ENCODE assay signal across 8 mouse cellular contexts in genomic region chr4:58205750-58206114, GRCm38 (mm10). TPM values are rescaled to one million over a fixed set of nuclear protein-coding genes. Genes with fewer than 3 reads are reported as not detected.
DNase-seq lines count a peak whose midpoint lies in the region; ATAC-seq and TF ChIP-seq lines count a peak whose summit lies in the region.

No protein-coding gene starts in this region.

- H3K9ac ChIP-seq in limb, embryonic 15.5 days = peak overlapping the region; percentile 56
- peak overlapping the region; percentile 82 for H3K9ac ChIP-seq in stomach, embryonic 16.5 days (ENCODE audit: low read length)

- DNase-seq in cerebellum, adult 2 months = no peak
- no peak for DNase-seq in cerebellum, adult 11-12 months
- DNase-seq in retina, embryonic 14.5 days (ENCODE audit: low spot score) = peak; percentile 41
- DNase-seq in retina, postnatal 1 day = no peak
- no peak for DNase-seq in gastrocnemius, postnatal 4 days (ENCODE audit: low spot score in 2 of 2)
- no peak for DNase-seq in thymus, postnatal 14 days

- ATAC-seq in limb, embryonic 15.5 days (ENCODE audit: insufficient number of reproducible peaks, low FRiP score, low TSS enrichment, low read depth) = 0 out of 2 replicates have a peak, but pooled peaks have one; percentile 17
- ATAC-seq in stomach, embryonic 16.5 days (ENCODE audit: insufficient read depth, low FRiP score) = peak; percentile 35; the same call in 1 of the 2 replicates

- no peaks in the 10 kb centered on the region for H3K36me3 ChIP-seq in limb, embryonic 15.5 days
- no peaks in the 10 kb centered on the region for H3K36me3 ChIP-seq in stomach, embryonic 16.5 days (ENCODE audit: control insufficient read depth, insufficient read depth, low read length)

- no peaks in the 10 kb centered on the region for H3K9me3 ChIP-seq in limb, embryonic 15.5 days
- H3K9me3 ChIP-seq in stomach, embryonic 16.5 days (replicated peaks; ENCODE audit: control insufficient read depth, low read length) = no peaks in the 10 kb centered on the region

- peak overlapping the region; percentile 95 for H3K4me2 ChIP-seq in limb, embryonic 15.5 days
- H3K4me2 ChIP-seq in stomach, embryonic 16.5 days (ENCODE audit: low read depth, low read length) = peak overlapping the region; percentile 82

- no peak for TF ChIP-seq CTCF in cerebellum, adult 2 months (IDR thresholded peaks at IDR 0.05; ENCODE audit: borderline replicate concordance, insufficient read depth, low read depth, low read length)

- WGBS in cerebellum, adult 2 months = under 1% methylated on average over 31 of the region's 31 CpGs
- WGBS in limb, embryonic 15.5 days = under 1% methylated on average over 31 of the region's 31 CpGs
- WGBS in stomach, embryonic 16.5 days = under 1% methylated on average over 31 of the region's 31 CpGs

- TF ChIP-seq POLR2A in cerebellum, adult 2 months (IDR thresholded peaks at IDR 0.05; ENCODE audit: borderline replicate concordance, insufficient read depth, low read length) = peak; percentile 18; the same call in 1 of the 2 replicates

- H3K27ac ChIP-seq in cerebellum, adult 2 months (ENCODE audit: insufficient read depth, low read length) = peak overlapping the region; percentile 90
- H3K27ac ChIP-seq in limb, embryonic 15.5 days = peak overlapping the region; percentile 89
- H3K27ac ChIP-seq in stomach, embryonic 16.5 days (ENCODE audit: low read length) = peak overlapping the region; percentile 79

- no peaks in the 10 kb centered on the region for H3K27me3 ChIP-seq in cerebellum, adult 2 months (ENCODE audit: control insufficient read depth, insufficient read depth, low read length)
- H3K27me3 ChIP-seq in limb, embryonic 15.5 days = peaks cover 11% of the 10 kb centered on the region
- H3K27me3 ChIP-seq in stomach, embryonic 16.5 days (ENCODE audit: control insufficient read depth, insufficient read depth, low read length) = peaks cover 11% of the 10 kb centered on the region

- peaks cover 10% of the 10 kb centered on the region for H3K4me1 ChIP-seq in cerebellum, adult 2 months (ENCODE audit: control insufficient read depth, insufficient read depth, low read length)
- peaks cover 16% of the 10 kb centered on the region for H3K4me1 ChIP-seq in limb, embryonic 15.5 days
- no peaks in the 10 kb centered on the region; the same call in 1 of the 2 replicates for H3K4me1 ChIP-seq in stomach, embryonic 16.5 days (ENCODE audit: control insufficient read depth, insufficient read depth, low read length)

- peak overlapping the region; percentile 75 for H3K4me3 ChIP-seq in cerebellum, adult 2 months (replicated peaks; ENCODE audit: insufficient read depth, low read depth, low read length)
- peak overlapping the region; percentile 61 for H3K4me3 ChIP-seq in limb, embryonic 15.5 days
- peak overlapping the region; percentile 64 for H3K4me3 ChIP-seq in stomach, embryonic 16.5 days (replicated peaks; ENCODE audit: low read length)

RNA-seq across cellular contexts. Expression of gene Svep1, which starts 0.9 kb away (rescaled TPM):
- polyA plus RNA-seq in cerebellum, adult 2 months (2012; rRNA removed) = 10.1 and 11.6 TPM in 2 replicates
- 4.5 and 5.3 TPM in 2 replicates for polyA plus RNA-seq in limb, embryonic 15.5 days (2015; fragmentation: Nextera tagmentation; extraction: Ambion mirVana)
- 5.3 and 5.7 TPM in 2 replicates for polyA plus RNA-seq in stomach, embryonic 16.5 days (2015; fragmentation: Nextera tagmentation; extraction: Ambion mirVana)
- total RNA-seq in gastrocnemius, postnatal 4 days (2021) = 10 to 100 TPM; 20.8 to 24.5 TPM
